Mouse (Mus musculus): ENCODE measurements around the gene Ramp2.

The Ramp2 gene

GRCm38 (mm10) chr11:101245855-101246701, at the start of gene Ramp2:
TSS of gene Ramp2 (plus strand) at chr11:101246028.
- no peak for DNase-seq (ENCODE audit: low read depth)

- DNase-seq (ENCODE audit: low read depth): no peak
These were observed 49.7 kb upstream of the Ramp2 start for GRCm38 (mm10) chr11:101196175-101196574.

GRCm38 (mm10) chr11:101199555-101199954, 46.3 kb upstream of the Ramp2 start:
- no peak for DNase-seq (ENCODE audit: low read depth)

GRCm38 (mm10) chr11:101200986-101201385, 44.8 kb upstream of the Ramp2 start:
- DNase-seq (ENCODE audit: low read depth): peak; percentile 38

- peak; percentile 72 for DNase-seq (ENCODE audit: low read depth)
These were observed 33.9 kb upstream of the Ramp2 start for GRCm38 (mm10) chr11:101211970-101212369.

GRCm38 (mm10) chr11:101216936-101217335, 28.9 kb upstream of the Ramp2 start:
- no peak for DNase-seq (ENCODE audit: low read depth)

GRCm38 (mm10) chr11:101218436-101219055, 27.3 kb upstream of the Ramp2 start:
- no peak for DNase-seq (ENCODE audit: low read depth)

- no peak for DNase-seq (ENCODE audit: low read depth)
These were observed 25.0 kb upstream of the Ramp2 start for GRCm38 (mm10) chr11:101220853-101221252.

- no peak for DNase-seq (ENCODE audit: low read depth)
These were observed 24.4 kb upstream of the Ramp2 start for GRCm38 (mm10) chr11:101221306-101221986.

GRCm38 (mm10) chr11:101224337-101224736, 21.5 kb upstream of the Ramp2 start:
- no peak for DNase-seq (ENCODE audit: low read depth)

- no peak for DNase-seq (ENCODE audit: low read depth)
These were observed 20.3 kb upstream of the Ramp2 start for GRCm38 (mm10) chr11:101225331-101226064.

- DNase-seq (ENCODE audit: low read depth): peak; percentile 56
These were observed 19.6 kb upstream of the Ramp2 start, which contains the start of gene Ezh1 for GRCm38 (mm10) chr11:101226065-101226701. TSS of gene Ezh1 (minus strand) at chr11:101226463.

- no peak for DNase-seq (ENCODE audit: low read depth)
These were observed 16.4 kb upstream of the Ramp2 start for GRCm38 (mm10) chr11:101229361-101229900.

GRCm38 (mm10) chr11:101230061-101230511, 15.7 kb upstream of the Ramp2 start:
- no peak for DNase-seq (ENCODE audit: low read depth)

- no peak for DNase-seq (ENCODE audit: low read depth)
These were observed 15.3 kb upstream of the Ramp2 start for GRCm38 (mm10) chr11:101230526-101230925.

GRCm38 (mm10) chr11:101230991-101231871, 14.6 kb upstream of the Ramp2 start:
- DNase-seq (ENCODE audit: low read depth): no peak

GRCm38 (mm10) chr11:101232010-101232839, 13.6 kb upstream of the Ramp2 start:
- no peak for DNase-seq (ENCODE audit: low read depth)

GRCm38 (mm10) chr11:101233240-101233639, 12.6 kb upstream of the Ramp2 start:
- DNase-seq (ENCODE audit: low read depth): no peak

GRCm38 (mm10) chr11:101234124-101234523, 11.7 kb upstream of the Ramp2 start:
- DNase-seq (ENCODE audit: low read depth): no peak

Data from c-Kit-positive CD71-negative TER-119-negative erythroid progenitor cells, embryonic 14.5 days (primary cell).